Mouse (Mus musculus): ENCODE measurements around the gene Ube3a. TPM values are rescaled to one million over a fixed set of nuclear protein-coding genes. Genes with fewer than 3 reads are reported as not detected.

Ube3a gene
- polyA plus RNA-seq, 1 experiment from 2014 or later: 160 TPM

DNA sequence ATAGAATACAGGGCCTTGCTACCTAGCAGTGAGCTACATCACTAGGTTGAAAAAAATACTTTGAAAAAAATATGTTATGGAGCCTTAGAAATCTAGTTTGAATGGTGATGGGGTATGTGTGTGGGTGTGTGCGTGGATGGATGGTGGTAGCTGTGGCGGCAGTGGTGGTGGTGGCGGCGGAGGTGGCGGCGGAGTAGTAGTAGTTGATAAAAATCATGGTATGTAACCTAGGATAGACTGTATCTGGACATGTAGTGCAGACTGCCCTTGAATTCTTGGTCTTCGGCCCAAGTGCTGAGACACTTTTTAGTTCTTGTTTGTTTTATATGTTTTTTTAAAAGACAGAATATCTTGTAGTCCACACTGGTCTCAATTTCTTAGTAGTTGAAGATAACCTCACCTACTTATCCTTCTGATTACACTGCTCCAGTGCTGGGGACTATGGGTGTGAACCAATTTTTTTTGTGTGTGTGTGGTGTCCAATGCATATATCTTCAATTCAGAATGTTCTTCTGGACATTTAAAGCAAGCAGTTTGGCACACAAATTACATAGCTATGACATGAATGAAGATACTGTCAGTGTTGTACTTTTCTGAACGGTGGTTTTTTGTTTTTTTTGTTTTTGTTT, 6.3 kb downstream of the Ube3a start:
- peaks cover 18% of the 10 kb centered on the region for H3K4me1 ChIP-seq (ENCODE audit: control insufficient read depth, insufficient read depth, low read length)
- H3K9ac ChIP-seq (ENCODE audit: low read depth, low read length): no peak overlapping the region
- no peaks in the 10 kb centered on the region for H3K27me3 ChIP-seq (ENCODE audit: control insufficient read depth, insufficient read depth, low read depth, low read length)
- no peak overlapping the region for H3K4me2 ChIP-seq (ENCODE audit: low read length)
- no peaks in the 10 kb centered on the region for H3K36me3 ChIP-seq (ENCODE audit: control insufficient read depth, insufficient read depth, low read length)
- H3K4me3 ChIP-seq (ENCODE audit: low read depth, low read length): no peak overlapping the region
- H3K27ac ChIP-seq (ENCODE audit: low read length): no peak overlapping the region
- WGBS: 97% methylated on average over 8 of the region's 8 CpGs
- no peak for ATAC-seq
- H3K9me3 ChIP-seq (replicated peaks; ENCODE audit: control insufficient read depth, low read length, poor library complexity, severe bottlenecking): no peaks in the 10 kb centered on the region

DNA sequence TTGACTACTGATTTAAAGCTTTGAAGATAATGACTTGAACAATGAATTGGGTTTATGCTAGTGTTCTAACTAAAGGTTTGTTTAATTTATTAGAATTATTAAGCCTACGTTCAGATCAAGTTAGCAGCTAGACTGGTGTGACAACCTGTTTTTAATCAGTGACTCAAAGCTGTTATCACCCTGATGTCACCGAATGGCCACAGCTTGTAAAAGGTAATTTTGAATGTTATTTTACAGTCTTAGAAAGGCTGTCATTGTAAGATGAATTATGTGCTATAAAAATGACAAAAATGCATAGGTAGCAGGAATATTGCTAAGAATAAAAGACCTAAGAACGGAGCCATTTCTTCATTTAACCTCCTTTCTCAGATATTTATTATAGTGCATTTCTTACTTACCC, 14.7 kb downstream of the Ube3a start:
- H3K9ac ChIP-seq (ENCODE audit: low read depth, low read length): no peak overlapping the region
- no peaks in the 10 kb centered on the region for H3K27me3 ChIP-seq (ENCODE audit: control insufficient read depth, insufficient read depth, low read depth, low read length)
- H3K4me2 ChIP-seq (ENCODE audit: low read length): no peak overlapping the region
- no peak for ATAC-seq
- H3K9me3 ChIP-seq (replicated peaks; ENCODE audit: control insufficient read depth, low read length, poor library complexity, severe bottlenecking): no peaks in the 10 kb centered on the region
- no peak overlapping the region for H3K4me3 ChIP-seq (ENCODE audit: low read depth, low read length)
- no peaks in the 10 kb centered on the region for H3K36me3 ChIP-seq (ENCODE audit: control insufficient read depth, insufficient read depth, low read length)
- H3K27ac ChIP-seq (ENCODE audit: low read length): no peak overlapping the region
- 0 out of 2 replicates have a peak, but pooled peaks cover 2% of the 10 kb centered on the region for H3K4me1 ChIP-seq (ENCODE audit: control insufficient read depth, insufficient read depth, low read length)
- 83% methylated on average over 3 of the region's 3 CpGs for WGBS

DNA sequence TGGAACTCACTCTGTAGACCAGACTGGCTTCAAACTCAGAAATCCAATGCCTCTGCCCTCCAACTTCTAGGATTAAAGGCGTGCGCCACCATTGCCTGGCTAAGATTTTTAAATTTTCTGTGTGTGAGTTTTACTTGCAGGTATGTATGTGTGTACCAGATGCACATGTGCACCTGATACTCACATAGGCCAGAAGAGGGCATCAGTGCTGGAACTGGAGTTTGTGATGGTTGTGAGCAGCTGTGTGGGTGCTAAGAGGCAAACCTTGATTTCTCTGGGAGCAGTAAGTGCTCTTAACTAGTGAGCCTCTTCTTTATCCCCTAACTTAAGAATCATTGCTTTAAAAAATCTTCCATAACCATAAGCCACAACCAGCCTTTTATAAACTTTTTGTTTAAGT, 17.0 kb downstream of the Ube3a start:
- H3K4me1 ChIP-seq (ENCODE audit: control insufficient read depth, insufficient read depth, low read length): no peaks in the 10 kb centered on the region
- 98% methylated on average over 2 of the region's 2 CpGs for WGBS
- no peak overlapping the region for H3K9ac ChIP-seq (ENCODE audit: low read depth, low read length)
- H3K27me3 ChIP-seq (ENCODE audit: control insufficient read depth, insufficient read depth, low read depth, low read length): no peaks in the 10 kb centered on the region
- peaks cover 2% of the 10 kb centered on the region; the same call in 1 of the 2 replicates for H3K36me3 ChIP-seq (ENCODE audit: control insufficient read depth, insufficient read depth, low read length)
- no peak for ATAC-seq
- no peak overlapping the region for H3K27ac ChIP-seq (ENCODE audit: low read length)
- H3K4me2 ChIP-seq (ENCODE audit: low read length): no peak overlapping the region
- H3K4me3 ChIP-seq (ENCODE audit: low read depth, low read length): no peak overlapping the region
- H3K9me3 ChIP-seq (replicated peaks; ENCODE audit: control insufficient read depth, low read length, poor library complexity, severe bottlenecking): no peaks in the 10 kb centered on the region

DNA sequence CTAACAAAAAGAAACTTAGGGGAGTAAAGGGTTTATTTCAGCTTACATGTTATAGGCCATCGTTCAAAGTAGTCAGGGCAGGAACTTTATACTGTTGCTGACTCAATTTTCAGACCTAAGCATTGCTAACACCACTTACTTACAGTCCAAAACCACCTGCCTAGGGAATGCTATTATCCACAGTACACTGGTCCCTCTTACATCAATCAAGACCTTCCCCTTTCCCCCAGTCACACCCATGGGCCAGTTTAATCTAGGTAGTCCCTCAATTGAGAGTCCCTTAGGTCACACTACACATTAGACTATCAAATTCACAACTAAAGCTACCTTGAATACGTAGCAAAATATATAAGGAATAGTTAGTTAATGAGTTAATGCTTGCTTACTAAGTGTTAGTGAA, 24.8 kb downstream of the Ube3a start:
- Histone ChIP-seq H3K9me3 (replicated peaks; ENCODE audit: control insufficient read depth, low read length, poor library complexity, severe bottlenecking) (no peaks in the 10 kb centered on the region; the same call in 1 of the 2 replicates), H3K4me2 (ENCODE audit: low read length) (no peak overlapping the region), H3K36me3 (ENCODE audit: control insufficient read depth, insufficient read depth, low read length) (peaks cover 11% of the 10 kb centered on the region; the same call in 1 of the 2 replicates), H3K4me3 (ENCODE audit: low read depth, low read length) (no peak overlapping the region), H3K9ac (ENCODE audit: low read depth, low read length) (no peak overlapping the region), H3K27ac (ENCODE audit: low read length) (no peak overlapping the region), H3K27me3 (ENCODE audit: control insufficient read depth, insufficient read depth, low read depth, low read length) (no peaks in the 10 kb centered on the region), H3K4me1 (ENCODE audit: control insufficient read depth, insufficient read depth, low read length) (no peaks in the 10 kb centered on the region)
- 0 out of 2 replicates have a peak, but pooled peaks have one; percentile 54 for ATAC-seq
- 96% methylated on average over 2 of the region's 2 CpGs for WGBS

DNA sequence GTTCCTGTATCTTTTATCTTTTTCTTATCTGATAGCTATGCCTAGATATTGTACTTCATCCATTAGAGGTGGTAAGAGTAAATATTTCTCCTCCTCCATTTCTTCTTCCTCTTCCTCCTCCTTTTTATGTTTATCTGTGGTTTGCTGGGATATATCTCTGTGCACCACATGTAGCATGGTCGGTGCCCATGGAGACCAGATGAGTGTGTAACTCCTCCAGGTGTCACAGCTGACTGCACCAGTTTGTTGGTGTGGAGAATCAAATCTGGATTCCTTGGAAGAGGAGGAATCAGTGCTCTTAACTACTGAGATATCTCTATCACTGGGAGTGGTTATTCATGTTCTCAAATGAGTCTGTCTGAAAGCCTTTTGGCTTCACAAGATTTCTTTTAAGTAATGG, 37.0 kb downstream of the Ube3a start:
- H3K27me3 ChIP-seq (ENCODE audit: control insufficient read depth, insufficient read depth, low read depth, low read length): no peaks in the 10 kb centered on the region
- ATAC-seq: no peak

DNA sequence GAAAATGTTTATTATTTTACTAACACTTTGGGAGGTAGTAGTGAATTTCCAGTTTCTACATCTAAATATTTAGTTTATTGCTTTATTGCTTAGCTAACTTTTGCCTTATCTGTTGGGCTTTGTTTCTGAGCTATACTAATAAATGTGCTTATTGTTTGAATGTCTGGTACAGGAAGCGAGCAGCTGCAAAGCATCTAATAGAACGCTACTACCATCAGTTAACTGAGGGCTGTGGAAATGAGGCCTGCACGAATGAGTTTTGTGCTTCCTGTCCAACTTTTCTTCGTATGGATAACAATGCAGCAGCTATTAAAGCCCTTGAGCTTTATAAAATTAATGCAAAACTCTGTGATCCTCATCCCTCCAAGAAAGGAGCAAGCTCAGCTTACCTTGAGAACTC, 43.2 kb downstream of the Ube3a start:
- no peak for ATAC-seq
- Histone ChIP-seq H3K4me3 (ENCODE audit: low read depth, low read length) (no peak overlapping the region), H3K9ac (ENCODE audit: low read depth, low read length) (no peak overlapping the region), H3K9me3 (replicated peaks; ENCODE audit: control insufficient read depth, low read length, poor library complexity, severe bottlenecking) (no peaks in the 10 kb centered on the region), H3K4me2 (ENCODE audit: low read length) (no peak overlapping the region), H3K27me3 (ENCODE audit: control insufficient read depth, insufficient read depth, low read depth, low read length) (no peaks in the 10 kb centered on the region), H3K4me1 (ENCODE audit: control insufficient read depth, insufficient read depth, low read length) (no peaks in the 10 kb centered on the region), H3K27ac (ENCODE audit: low read length) (no peak overlapping the region), H3K36me3 (ENCODE audit: control insufficient read depth, insufficient read depth, low read length) (peaks cover 8% of the 10 kb centered on the region; the same call in 1 of the 2 replicates)
- 85% methylated on average over 4 of the region's 4 CpGs for WGBS

More for the DNA sequence above, 37.0 kb downstream of the Ube3a start:
- Histone ChIP-seq H3K27ac (ENCODE audit: low read length) (no peak overlapping the region), H3K9ac (ENCODE audit: low read depth, low read length) (no peak overlapping the region), H3K36me3 (ENCODE audit: control insufficient read depth, insufficient read depth, low read length) (no peaks in the 10 kb centered on the region), H3K4me1 (ENCODE audit: control insufficient read depth, insufficient read depth, low read length) (no peaks in the 10 kb centered on the region), H3K4me2 (ENCODE audit: low read length) (no peak overlapping the region), H3K4me3 (ENCODE audit: low read depth, low read length) (no peak overlapping the region), H3K9me3 (replicated peaks; ENCODE audit: control insufficient read depth, low read length, poor library complexity, severe bottlenecking) (no peaks in the 10 kb centered on the region)
- 91% methylated on average over 1 of the region's 1 CpGs for WGBS

DNA sequence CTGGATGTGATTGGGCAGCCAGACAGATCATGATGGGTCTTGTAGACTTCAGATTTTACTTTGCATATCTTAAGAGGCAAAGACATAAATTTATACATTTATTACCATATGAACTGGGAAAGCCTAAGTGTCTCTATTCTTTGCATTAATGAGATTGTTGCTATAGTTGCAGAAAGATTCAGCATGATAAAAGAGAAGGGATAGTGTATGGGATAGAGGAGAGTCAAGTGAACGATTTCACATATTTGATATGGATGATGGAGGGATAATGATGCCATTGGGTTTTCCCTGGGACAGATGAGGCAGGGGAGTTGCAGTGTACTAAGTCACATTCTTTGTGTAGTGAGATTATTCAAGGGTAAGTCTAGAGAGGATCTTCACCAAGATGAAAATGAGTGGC, 84.0 kb downstream of the Ube3a start:
- H3K36me3 ChIP-seq (ENCODE audit: control insufficient read depth, insufficient read depth, low read length): peaks cover 8% of the 10 kb centered on the region; the same call in 1 of the 2 replicates
- no peak overlapping the region for H3K27ac ChIP-seq (ENCODE audit: low read length)
- no peaks in the 10 kb centered on the region for H3K4me1 ChIP-seq (ENCODE audit: control insufficient read depth, insufficient read depth, low read length)
- no peaks in the 10 kb centered on the region for H3K9me3 ChIP-seq (replicated peaks; ENCODE audit: control insufficient read depth, low read length, poor library complexity, severe bottlenecking)
- WGBS: 60% methylated on average over 1 of the region's 1 CpGs
- ATAC-seq: no peak
- no peak overlapping the region for H3K4me3 ChIP-seq (ENCODE audit: low read depth, low read length)
- H3K9ac ChIP-seq (ENCODE audit: low read depth, low read length): no peak overlapping the region
- H3K27me3 ChIP-seq (ENCODE audit: control insufficient read depth, insufficient read depth, low read depth, low read length): no peaks in the 10 kb centered on the region
- H3K4me2 ChIP-seq (ENCODE audit: low read length): no peak overlapping the region

DNA sequence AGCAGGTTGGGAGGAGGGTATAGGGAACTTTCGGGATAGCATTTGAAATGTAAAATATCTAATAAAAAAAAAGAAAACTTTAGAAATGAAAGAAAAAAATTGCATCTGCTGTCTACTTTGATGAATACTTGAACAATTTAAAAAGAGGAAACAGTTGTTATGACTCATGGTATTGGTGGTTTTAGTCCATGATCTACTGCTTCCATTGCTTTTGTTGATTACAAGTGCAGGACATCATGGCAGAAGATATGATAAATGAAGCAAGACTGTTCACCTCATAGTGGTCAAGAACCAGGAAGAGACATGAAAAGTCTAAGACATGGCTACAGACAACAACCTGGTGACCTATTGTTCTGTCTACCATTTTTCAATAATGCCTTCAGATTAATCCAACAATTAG, 94.2 kb downstream of the Ube3a start:
- H3K4me3 ChIP-seq (ENCODE audit: low read depth, low read length): no peak overlapping the region
- H3K9ac ChIP-seq (ENCODE audit: low read depth, low read length): no peak overlapping the region
- H3K4me1 ChIP-seq (ENCODE audit: control insufficient read depth, insufficient read depth, low read length): no peaks in the 10 kb centered on the region
- H3K9me3 ChIP-seq (replicated peaks; ENCODE audit: control insufficient read depth, low read length, poor library complexity, severe bottlenecking): no peaks in the 10 kb centered on the region
- H3K27me3 ChIP-seq (ENCODE audit: control insufficient read depth, insufficient read depth, low read depth, low read length): no peaks in the 10 kb centered on the region
- no peaks in the 10 kb centered on the region for H3K36me3 ChIP-seq (ENCODE audit: control insufficient read depth, insufficient read depth, low read length)
- H3K27ac ChIP-seq (ENCODE audit: low read length): no peak overlapping the region
- H3K4me2 ChIP-seq (ENCODE audit: low read length): no peak overlapping the region
- no peak for ATAC-seq
- 94% methylated on average over 1 of the region's 1 CpGs for WGBS
